Mouse (Mus musculus) cerebellum, postnatal 10 days (tissue): ENCODE measurements around the gene Sned1.
"Not testable (repeated sequence)": the region's sequence is repeated elsewhere in the genome, so short reads cannot be mapped to it uniquely, and the experiment has no call there.

Experiments
- DNase-seq, 2 experiments: peaks; one replicate each; pipeline ENCODE4 v3.0.0; 2021; ENCODE audit warnings: mixed read lengths in 2 of 2

The Sned1 gene

DNA sequence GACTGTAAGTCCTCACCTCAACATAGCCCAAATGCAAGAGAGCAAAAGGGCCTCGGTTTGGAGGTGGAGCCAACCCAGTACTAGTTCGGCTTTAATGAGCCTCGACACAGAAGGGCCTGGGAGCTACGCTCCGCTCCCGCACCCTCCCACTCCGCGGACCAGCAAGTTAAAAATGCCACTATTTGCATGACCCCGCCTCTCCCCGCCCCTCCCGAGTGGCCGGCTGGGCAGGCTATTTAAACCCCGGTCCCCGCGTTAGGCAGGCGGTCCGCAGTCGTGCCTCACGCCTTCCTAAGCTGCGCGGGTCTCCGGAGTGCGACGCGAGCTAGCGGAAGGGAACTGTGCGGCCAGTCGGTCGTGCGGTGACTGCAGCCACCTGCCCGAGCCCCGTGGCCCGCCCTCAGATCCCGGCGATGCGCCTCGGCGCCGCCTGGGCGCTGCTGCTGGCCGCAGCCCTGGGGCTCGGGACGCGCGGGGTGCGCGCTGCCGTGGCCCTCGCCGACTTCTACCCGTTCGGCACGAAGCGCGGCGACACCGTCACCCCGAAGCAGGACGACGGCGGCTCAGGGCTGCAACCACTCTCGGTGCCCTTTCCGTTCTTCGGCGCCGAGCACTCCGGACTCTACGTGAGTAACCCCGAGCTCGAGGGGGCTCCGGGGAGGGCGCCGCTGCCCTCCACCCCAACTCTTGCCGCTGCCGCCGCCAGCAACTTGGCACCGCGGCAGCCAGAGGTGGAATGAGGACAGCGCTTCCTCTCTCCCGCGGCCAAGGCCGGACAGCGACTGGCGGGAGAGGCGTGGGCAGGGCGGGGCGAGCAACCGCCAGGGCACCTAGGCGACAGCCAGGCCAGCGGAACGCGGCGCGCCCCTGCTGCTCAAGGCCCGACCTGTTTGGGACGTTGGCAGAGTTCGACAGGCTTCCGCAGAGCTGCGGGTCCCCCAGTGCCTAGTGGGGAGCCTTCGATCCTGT, at the start of gene Sned1:
TSS of gene Sned1 (plus strand) at position 266 of the 969 bp plus-strand sequence.
- DNase-seq, result peak; percentile 88 to 93

DNA sequence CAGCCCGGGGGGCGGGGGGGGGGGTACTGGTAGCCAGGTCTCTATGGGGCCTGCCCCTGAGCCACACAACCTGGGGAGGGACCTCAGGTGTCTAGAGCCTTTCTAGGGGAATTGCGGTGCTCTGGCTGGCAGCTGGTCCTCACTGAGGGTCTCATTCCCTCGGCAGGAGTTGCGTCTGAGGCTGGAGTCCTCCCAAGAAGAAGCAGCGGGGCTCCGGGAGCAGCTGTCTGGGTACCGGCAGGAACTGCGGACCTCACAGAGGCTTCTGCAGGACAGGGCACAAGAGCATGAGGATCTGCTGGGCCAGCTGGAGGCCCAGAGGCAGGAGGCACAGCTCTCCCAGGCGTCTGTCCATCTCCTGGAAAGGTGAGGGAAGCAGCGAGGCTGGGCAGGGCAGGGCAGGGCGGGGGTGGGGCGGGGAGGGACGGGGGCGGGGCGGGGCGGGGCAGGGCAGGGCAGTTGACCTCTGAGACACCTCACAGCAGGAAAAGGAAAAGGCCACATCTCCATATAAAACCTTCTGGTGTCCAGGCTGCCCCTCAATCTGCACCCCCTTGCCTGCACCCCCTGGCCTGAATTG, 44.8 kb upstream of the Sned1 start:
- peak; percentile 56 to 69 for DNase-seq

DNA sequence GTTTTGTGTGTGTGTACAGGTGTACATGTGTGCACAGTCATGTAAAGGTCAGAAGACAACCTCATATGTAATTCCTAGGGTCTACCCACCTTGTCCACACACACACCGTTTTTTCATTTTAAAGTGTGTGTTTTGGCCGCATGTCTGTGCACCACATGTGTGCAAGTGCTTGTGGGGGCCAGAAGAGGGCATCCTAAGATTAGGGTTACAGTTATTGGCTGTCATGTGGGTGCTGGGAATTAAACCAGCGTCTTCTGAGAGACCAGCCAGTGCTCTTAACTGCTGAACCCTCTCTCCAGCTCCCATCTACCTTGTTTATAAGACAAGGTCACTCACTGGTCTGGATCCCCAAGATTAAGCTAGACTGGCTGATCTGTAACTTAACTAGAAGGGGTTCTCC, 40.7 kb upstream of the Sned1 start:
- no peak for DNase-seq

DNA sequence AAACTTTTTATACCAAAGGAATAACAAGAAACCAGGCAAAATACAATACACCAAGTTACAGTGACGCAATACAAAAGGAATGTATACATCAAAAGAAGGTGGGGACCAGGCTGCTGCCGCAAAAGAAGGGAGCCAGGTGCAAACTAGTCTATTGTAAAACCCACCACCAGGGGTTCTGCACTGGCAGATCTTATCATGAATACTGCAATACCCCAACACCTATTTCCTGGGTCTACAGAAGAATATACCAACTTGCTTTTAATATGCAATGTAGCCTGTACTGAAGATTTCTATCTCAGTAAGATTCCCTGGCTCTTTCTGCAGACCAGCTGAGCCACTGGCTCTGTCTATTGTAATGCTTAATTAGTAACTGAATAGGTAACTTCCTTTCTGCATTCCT, 38.2 kb upstream of the Sned1 start:
- DNase-seq, result not testable (repeated sequence)

- no peak for DNase-seq
These were observed 37.7 kb upstream of the Sned1 start for GRCm38 (mm10) chr1:93197916-93198315.

GRCm38 (mm10) chr1:93206277-93206970, 29.2 kb upstream of the Sned1 start:
- DNase-seq, result no peak

GRCm38 (mm10) chr1:93207536-93208064, 28.0 kb upstream of the Sned1 start:
- peak in 1 of 2 experiments; percentile 43 for DNase-seq

- DNase-seq, result peak; percentile 80 to 91
These were observed 25.4 kb upstream of the Sned1 start for GRCm38 (mm10) chr1:93210213-93210641.

DNA sequence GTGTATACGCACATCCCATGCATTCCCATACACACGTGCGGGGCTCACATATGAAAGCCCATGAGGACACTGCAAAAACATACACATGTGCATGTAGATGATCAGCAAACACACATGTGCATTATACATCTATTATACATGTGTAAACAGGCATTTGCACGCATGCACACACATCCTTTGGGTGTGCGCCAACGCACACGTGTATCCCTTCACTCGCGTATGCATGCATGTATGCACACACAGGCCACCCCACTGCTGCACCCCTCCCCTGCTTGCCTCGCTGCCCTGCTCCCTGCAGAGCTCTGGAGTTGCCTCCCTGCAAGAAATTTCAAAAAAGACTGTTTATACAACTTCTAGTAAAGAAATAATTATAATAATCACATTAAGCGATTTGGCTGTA, 24.6 kb upstream of the Sned1 start:
- no peak for DNase-seq

GRCm38 (mm10) chr1:93211549-93212220, 24.0 kb upstream of the Sned1 start:
- peak in 1 of 2 experiments; percentile 57 for DNase-seq

DNA sequence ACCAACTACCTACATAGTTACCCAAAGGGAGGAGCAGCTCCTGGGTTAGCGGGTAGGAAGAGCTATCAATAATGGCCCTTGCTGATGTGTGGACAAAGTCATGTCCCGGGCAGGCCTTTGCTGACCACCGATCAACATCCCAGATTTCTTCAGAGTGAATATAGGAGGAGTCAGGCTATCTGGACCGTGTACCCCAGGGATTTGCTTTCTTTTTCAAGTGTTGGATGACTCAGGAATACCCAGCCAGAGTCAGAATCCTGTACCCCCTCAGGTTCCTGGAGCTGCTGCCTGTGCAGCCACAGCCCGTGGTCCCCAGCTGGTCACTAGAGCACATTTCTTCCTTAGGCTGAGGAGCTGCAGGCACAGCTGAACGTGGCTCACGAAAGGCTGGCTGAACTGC, 23.2 kb upstream of the Sned1 start:
- no peak for DNase-seq

DNA sequence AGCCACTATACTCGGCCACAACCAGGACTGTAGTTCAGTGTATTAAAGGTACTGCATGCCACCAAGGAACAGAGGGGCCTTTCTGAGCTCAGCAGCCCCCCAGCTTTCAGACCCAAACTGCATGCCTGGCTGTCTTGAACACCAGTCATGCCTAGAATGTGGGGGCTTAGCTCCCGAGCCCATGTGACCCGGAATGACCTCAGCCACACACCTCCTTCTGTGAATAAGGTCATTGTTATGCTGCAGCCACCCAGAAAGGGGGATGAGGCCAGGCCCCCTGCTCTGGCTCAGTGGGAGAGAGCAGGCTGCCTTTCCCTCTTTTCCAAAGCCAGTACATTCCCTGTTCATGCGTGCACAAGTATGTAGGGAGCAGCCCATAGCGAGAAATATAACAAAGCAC, 21.0 kb upstream of the Sned1 start:
- DNase-seq, result no peak

GRCm38 (mm10) chr1:93216839-93217497, 18.7 kb upstream of the Sned1 start:
- DNase-seq, result peak in 1 of 2 experiments; percentile 16

GRCm38 (mm10) chr1:93217530-93217929, 18.1 kb upstream of the Sned1 start:
- peak in 1 of 2 experiments; percentile 12 for DNase-seq

GRCm38 (mm10) chr1:93220776-93221175, 14.9 kb upstream of the Sned1 start:
- peak in 1 of 2 experiments; percentile 6 for DNase-seq

- DNase-seq, result peak; percentile 59 to 73
These were observed 11.7 kb upstream of the Sned1 start for GRCm38 (mm10) chr1:93223972-93224371.

DNA sequence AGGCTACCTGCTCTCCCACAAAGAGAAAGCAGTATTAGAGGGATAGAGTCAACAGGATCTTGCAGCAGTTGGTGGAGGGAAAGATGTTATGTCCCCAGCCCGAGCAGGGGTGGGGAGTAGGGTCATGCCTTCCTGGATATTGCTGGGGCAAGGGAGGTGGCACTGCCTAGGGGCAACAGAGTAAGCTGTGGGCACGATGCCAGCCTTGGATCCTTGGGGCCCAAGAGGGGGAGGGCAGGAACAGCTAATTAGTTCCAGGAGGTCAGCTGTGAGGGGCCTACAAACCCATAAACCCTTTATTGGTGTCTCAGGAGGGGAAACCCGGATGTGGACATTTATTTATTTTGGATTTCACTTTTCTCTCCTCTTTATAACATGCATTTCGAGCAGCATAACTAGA, 10.4 kb upstream of the Sned1 start:
- DNase-seq, result peak; percentile 59 to 67

GRCm38 (mm10) chr1:93225731-93226520, 9.7 kb upstream of the Sned1 start:
- peak; percentile 71 to 84 for DNase-seq

DNA sequence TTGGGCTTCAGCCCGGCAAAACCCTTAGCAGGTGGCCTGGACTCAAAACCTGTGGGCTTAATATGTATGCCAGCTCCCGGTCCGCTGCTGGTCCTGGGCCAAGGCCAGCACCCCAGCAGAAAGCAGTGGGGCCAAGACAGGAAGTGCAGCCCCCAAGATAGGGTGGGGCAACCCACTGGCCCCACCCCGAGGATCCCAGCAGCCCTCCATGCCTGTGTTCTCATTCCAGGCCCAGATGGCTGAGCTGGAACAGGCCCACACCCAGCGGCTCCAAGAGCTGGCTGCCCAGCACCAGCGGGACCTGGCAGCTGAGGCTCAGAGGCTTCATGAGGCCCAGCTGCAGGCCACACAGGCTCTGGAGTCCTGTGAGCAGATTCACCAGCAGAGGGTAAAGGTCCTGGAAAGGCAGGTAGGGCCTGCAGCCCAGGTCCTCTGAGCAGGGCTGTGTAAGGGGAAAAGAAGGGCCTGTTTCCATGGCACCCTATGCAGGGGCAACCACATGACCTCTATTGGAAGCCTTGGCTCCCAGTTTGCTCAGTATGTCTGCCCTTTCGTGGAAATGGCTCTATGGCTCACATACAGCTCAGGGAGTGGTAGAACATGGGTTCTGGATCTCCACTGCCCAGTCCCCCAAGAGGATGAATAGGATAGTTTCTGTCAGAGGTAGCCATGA, 8.2 kb upstream of the Sned1 start:
- peak; percentile 88 to 93 for DNase-seq

GRCm38 (mm10) chr1:93227976-93228365, 7.7 kb upstream of the Sned1 start:
- no peak for DNase-seq
